Mouse (Mus musculus): Measurements from ENCODE around the gene Psmb5. TPM values are rescaled to one million over a fixed set of nuclear protein-coding genes. Genes with fewer than 3 reads are reported as not detected.
"Not testable (repeated sequence)": the region's sequence is repeated elsewhere in the genome, so short reads cannot be mapped to it uniquely, and the experiment has no call there.

Gene Psmb5
- polyA plus RNA-seq, 1 experiment from 2014 or later = 370 TPM

DNA sequence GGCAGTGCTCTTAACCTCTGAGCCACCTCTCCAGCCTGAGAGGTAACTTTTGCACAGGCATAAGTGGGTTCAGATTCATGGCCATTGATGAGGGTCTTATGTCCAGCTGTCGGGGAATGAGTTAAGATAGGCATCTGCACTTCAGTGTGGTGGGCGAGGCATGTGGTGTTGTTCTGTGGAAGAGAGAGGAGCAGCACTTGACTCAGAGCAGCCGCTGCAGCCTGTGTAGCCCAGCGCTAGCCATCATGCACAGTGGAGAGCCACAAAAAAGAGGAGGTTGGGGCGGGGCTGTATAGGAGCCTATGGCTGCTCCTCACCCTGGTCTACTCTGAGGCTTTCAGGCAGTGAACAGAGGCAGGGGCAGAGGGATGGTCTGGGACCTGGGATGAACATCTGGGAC, 10.3 kb upstream of the Psmb5 start:
- Histone ChIP-seq H3K9ac (no peak overlapping the region), H3K27me3 (replicated peaks) (no peaks in the 10 kb centered on the region), H3K36me3 (peaks cover 16% of the 10 kb centered on the region), H3K4me2 (no peak overlapping the region), H3K9me3 (no peaks in the 10 kb centered on the region), H3K4me3 (replicated peaks) (no peak overlapping the region), H3K27ac (no peak overlapping the region), H3K4me1 (no peaks in the 10 kb centered on the region)
- no peak for ATAC-seq (ENCODE audit: insufficient read depth, low FRiP score, low read depth)
- WGBS = 78% methylated on average over 5 of the region's 5 CpGs

DNA sequence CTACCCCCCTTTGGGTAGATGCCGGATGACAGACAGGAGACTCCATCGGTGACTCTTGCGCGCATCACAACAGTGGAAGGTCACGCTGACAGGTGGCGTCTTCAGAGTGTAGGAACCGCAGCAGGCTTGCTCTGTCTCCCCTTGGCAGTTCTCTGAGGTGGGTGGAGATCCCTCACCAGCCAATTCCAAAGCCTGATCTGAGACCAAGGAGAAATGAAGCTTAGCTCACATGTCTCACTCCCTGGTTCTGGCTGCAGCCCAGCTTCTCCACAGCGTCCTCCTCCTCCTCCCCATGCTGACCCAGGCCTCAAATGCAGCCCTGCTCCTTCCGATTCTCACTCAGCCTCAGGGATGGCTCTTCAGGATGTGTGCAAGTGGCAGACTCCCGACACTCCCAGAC, 7.2 kb upstream of the Psmb5 start:
- H3K4me1 ChIP-seq = no peaks in the 10 kb centered on the region
- no peaks in the 10 kb centered on the region for H3K27me3 ChIP-seq (replicated peaks)
- H3K4me2 ChIP-seq = no peak overlapping the region
- no peaks in the 10 kb centered on the region for H3K9me3 ChIP-seq
- H3K4me3 ChIP-seq (replicated peaks) = no peak overlapping the region
- ATAC-seq (ENCODE audit: insufficient read depth, low FRiP score, low read depth) = no peak
- H3K27ac ChIP-seq = no peak overlapping the region
- WGBS = 61% methylated on average over 10 of the region's 10 CpGs
- H3K9ac ChIP-seq = no peak overlapping the region
- H3K36me3 ChIP-seq = no peaks in the 10 kb centered on the region

DNA sequence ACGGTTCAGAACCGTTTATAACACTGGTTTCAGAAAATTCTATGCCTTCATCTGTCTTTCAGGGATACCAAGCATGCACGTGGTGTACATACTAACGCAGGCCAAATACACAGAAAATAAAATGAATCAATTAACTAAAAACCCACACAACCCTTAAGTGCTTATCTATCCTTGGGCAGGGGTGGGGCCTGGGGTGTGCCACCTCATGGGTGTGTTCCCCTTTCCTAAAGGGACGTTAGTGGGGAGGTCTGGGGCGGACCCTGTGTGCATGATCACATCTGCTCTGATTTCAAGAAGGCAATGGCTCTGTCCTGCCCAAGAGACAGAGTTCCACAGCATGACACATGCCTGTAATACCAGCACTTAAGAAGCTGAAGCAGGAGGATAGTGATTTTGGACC, 5.5 kb upstream of the Psmb5 start:
- Histone ChIP-seq H3K36me3 (no peaks in the 10 kb centered on the region), H3K27ac (no peak overlapping the region), H3K27me3 (replicated peaks) (no peaks in the 10 kb centered on the region), H3K9me3 (no peaks in the 10 kb centered on the region), H3K4me1 (no peaks in the 10 kb centered on the region), H3K9ac (no peak overlapping the region), H3K4me3 (replicated peaks) (no peak overlapping the region), H3K4me2 (no peak overlapping the region)
- no peak for ATAC-seq (ENCODE audit: insufficient read depth, low FRiP score, low read depth)
- WGBS = 82% methylated on average over 6 of the region's 6 CpGs

DNA sequence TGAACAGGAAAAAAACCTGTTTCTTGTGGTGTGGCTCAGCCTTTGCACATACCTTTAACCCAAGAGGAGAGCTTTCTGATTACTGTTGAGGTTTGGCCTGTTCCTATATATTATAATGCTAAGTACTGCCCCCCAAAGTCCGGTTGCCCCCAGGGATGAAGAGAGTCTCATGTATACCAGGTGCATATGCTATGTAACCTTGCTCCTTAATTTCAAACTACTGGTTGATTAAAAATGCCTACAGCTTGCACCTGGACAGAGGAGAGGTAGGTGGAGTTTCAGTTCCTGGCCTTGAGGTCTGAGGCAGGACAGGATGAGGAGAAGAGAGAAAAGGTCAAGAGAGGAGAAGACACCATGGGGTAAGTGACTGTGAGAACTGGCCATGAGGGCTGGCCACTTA, 3.3 kb upstream of the Psmb5 start, which contains the start of gene Psmb11:
TSS of gene Psmb11 (plus strand) at position 301 of the 400 bp plus-strand sequence.
- Histone ChIP-seq H3K4me3 (replicated peaks) (no peak within 1 kb of the TSS), H3K36me3 (no peaks in the 10 kb centered on the region), H3K4me2 (no peak within 1 kb of the TSS), H3K9me3 (no peaks in the 10 kb centered on the region), H3K27me3 (replicated peaks) (no peaks in the 10 kb centered on the region), H3K27ac (no peak within 1 kb of the TSS), H3K9ac (no peak within 1 kb of the TSS), H3K4me1 (no peaks in the 10 kb centered on the region; the same call in 1 of the 2 replicates)
- WGBS = 91% methylated on average over 1 of the region's 1 CpGs
- ATAC-seq (ENCODE audit: insufficient read depth, low FRiP score, low read depth) = no peak

DNA sequence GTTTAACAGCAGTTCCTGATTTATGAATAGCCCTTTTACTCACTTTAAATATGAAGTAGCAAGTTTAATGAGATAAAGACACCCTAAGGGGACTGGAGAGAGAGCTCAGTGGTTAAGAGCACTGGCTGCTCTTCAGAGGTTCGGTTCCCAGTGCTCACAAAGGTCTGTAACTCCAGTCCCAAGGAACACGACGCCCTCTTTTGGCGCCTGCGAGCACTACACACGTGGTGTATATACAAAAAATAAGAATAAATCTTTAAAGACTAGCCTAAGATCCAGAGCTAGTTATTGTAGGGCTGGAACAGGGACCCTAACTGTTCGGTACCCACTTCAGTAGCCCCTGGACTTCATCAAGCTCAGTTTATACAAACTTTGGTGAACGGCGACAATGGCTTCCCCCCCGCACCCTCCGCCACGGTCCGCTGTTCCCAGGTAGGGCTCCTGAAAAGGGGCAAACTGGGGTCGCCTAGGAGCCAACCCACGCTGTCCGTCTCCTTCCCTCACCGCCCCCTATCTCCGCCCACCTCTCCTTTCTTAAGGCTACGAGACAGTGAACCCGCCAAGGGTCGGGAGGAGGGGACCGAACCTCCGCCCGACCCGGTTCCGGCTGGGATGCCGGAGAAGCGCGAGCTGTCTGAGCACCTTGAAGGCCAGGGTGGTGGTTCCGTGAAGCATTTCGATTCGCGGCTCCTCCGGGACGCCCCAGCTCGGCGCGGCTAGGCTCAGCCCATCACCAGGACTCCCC, 498 bp downstream of the Psmb5 start:
- peak; percentile 28; the same call in 1 of the 2 replicates for ATAC-seq (ENCODE audit: insufficient read depth, low FRiP score, low read depth)
- Histone ChIP-seq H3K4me2 (peak overlapping the region; percentile 65), H3K9me3 (no peaks in the 10 kb centered on the region), H3K4me1 (no peaks in the 10 kb centered on the region; the same call in 1 of the 2 replicates), H3K9ac (peak overlapping the region; percentile 82), H3K36me3 (peaks cover 12% of the 10 kb centered on the region), H3K27ac (peak overlapping the region; percentile 53), H3K27me3 (replicated peaks) (no peaks in the 10 kb centered on the region), H3K4me3 (replicated peaks) (peak overlapping the region; percentile 90)
- WGBS = 1% methylated on average over 38 of the region's 38 CpGs

DNA sequence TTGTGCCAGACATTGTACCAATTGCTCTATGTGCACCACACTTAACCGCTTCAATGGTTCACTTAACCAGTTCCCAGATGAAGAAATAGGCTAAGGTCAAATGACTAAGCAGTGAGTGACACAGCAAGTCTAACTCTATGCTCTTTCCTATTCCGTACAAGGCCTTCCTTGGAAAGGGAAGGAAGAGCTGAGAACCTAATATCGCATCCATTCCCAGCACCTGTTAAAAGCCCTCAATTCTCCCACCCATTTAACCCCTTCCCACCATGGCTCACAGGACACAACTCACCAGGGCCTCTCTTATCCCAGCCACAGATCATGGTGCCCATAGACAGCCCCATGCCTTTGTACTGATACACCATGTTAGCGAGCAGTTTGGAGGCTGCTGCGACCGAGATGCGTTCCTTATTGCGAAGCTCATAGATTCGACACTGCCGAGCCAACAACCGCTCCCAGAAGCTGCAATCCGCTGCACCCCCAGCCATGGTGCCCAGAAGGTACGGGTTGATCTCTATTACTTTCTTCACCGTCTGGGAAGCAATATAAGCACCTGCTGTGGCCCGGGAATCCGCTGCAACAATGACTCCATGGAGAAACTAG, 1.5 kb downstream of the Psmb5 start:
- WGBS = 93% methylated on average over 16 of the region's 16 CpGs
- H3K36me3 ChIP-seq = peaks cover 16% of the 10 kb centered on the region
- no peak overlapping the region for H3K27ac ChIP-seq
- H3K27me3 ChIP-seq (replicated peaks) = no peaks in the 10 kb centered on the region
- H3K4me1 ChIP-seq = no peaks in the 10 kb centered on the region; the same call in 1 of the 2 replicates
- H3K4me3 ChIP-seq (replicated peaks) = no peak overlapping the region
- H3K9me3 ChIP-seq = no peaks in the 10 kb centered on the region
- no peak for ATAC-seq (ENCODE audit: insufficient read depth, low FRiP score, low read depth)
- no peak overlapping the region for H3K9ac ChIP-seq
- 0 out of 2 replicates have a peak overlapping the region, but pooled peaks have one; percentile 65 for H3K4me2 ChIP-seq

DNA sequence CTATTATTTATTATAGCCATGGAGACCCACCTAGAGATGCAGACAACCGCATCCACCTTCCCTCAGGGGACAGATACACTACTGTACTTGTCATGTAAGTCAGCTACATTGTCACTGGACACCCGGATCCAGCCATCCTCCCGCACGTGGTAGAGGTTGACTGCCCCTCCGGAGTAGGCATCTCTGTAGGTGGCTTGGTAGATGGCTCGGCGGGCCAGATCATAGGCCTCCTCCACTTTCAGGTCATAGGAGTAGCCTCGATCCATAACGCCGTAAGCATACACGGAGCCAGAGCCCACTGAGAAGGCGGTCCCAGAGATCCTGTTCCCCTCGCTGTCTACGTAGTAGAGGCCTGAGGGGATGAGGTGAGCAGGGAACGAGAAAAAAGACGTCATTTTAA, 3.7 kb downstream of the Psmb5 start:
- H3K9ac ChIP-seq; ATAC-seq (ENCODE audit: insufficient read depth, low FRiP score, low read depth); H3K9me3 ChIP-seq; H3K27ac ChIP-seq; H3K27me3 ChIP-seq (replicated peaks); H3K4me1 ChIP-seq; H3K4me2 ChIP-seq; H3K4me3 ChIP-seq (replicated peaks): not testable (repeated sequence)
- H3K36me3 ChIP-seq = peaks cover 16% of the 10 kb centered on the region
- 89% methylated on average over 16 of the region's 16 CpGs for WGBS

DNA sequence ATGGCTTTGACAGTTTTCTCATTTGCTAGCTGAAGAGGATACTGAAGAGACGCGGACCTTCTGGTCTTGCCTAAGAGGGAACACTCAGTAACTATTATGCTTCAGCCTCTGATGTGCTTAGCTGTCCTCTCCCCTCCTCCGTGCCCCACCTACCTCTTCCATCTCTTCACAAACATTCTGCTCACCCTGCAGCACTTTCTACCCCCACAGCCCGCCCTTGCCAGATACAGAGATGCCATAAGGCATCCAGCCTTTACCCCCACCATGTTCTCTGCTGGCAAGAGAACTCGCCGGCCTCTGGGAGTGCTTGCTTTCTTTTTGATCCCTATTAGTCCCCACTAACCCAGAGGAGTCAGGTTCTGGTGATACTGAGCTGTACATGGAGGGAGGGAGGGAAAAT, 7.2 kb downstream of the Psmb5 start:
- H3K9ac ChIP-seq = no peak overlapping the region
- WGBS = 79% methylated on average over 6 of the region's 6 CpGs
- ATAC-seq (ENCODE audit: insufficient read depth, low FRiP score, low read depth) = no peak

DNA sequence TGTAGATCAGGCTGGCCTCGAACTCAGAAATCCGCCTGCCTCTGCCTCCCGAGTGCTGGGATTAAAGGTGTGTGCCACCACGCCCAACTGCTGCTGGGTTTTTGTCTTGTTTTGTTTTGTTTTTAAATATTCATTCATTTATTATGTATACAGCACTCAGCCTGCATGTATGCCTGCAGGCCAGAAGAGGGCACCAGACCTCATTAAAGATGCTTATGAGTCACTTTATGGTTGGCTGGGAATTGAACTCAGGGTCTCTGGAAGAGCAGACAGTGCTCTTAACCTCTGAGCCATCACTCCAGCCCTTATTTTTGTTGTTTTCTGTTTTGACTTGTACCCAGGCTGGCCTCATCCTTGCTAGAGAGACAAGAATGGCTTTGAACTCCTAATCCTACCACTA, 7.9 kb downstream of the Psmb5 start:
- H3K9me3 ChIP-seq = no peaks in the 10 kb centered on the region
- no peak overlapping the region for H3K27ac ChIP-seq
- H3K9ac ChIP-seq = no peak overlapping the region
- peaks cover 16% of the 10 kb centered on the region for H3K36me3 ChIP-seq
- WGBS = 81% methylated on average over 4 of the region's 4 CpGs
- no peak for ATAC-seq (ENCODE audit: insufficient read depth, low FRiP score, low read depth)
- H3K27me3 ChIP-seq (replicated peaks) = no peaks in the 10 kb centered on the region
- H3K4me1 ChIP-seq = no peaks in the 10 kb centered on the region
- H3K4me3 ChIP-seq (replicated peaks) = no peak overlapping the region
- no peak overlapping the region for H3K4me2 ChIP-seq

More for the DNA sequence above, 7.2 kb downstream of the Psmb5 start:
- H3K27me3 ChIP-seq (replicated peaks) = no peaks in the 10 kb centered on the region
- H3K9me3 ChIP-seq = no peaks in the 10 kb centered on the region
- H3K4me3 ChIP-seq (replicated peaks) = no peak overlapping the region
- peaks cover 16% of the 10 kb centered on the region for H3K36me3 ChIP-seq
- no peak overlapping the region for H3K4me2 ChIP-seq
- H3K4me1 ChIP-seq = no peaks in the 10 kb centered on the region
- H3K27ac ChIP-seq = no peak overlapping the region

DNA sequence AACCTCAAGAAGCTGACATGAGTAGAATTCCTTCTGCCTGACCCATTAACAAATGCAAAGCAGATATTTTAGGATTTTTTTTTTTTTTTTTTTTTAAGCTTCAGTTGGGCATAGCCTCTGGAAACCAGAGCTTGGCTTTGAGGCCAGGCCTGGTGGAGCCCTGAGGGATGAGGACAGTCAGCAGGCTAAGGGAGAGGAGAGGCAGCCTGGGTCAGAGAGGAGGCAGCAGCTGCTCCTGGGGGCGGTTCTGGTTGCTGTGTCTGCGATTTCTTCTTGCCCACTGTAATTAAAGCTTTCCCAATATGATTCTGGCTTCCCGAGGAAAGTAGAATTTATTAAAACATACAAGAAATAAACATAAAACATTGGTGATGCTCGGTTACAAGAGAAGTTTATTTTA, 8.6 kb downstream of the Psmb5 start:
- H3K4me3 ChIP-seq (replicated peaks) = no peak overlapping the region
- peaks cover 4% of the 10 kb centered on the region; the same call in 1 of the 2 replicates for H3K4me1 ChIP-seq
- no peaks in the 10 kb centered on the region for H3K9me3 ChIP-seq
- H3K36me3 ChIP-seq = peaks cover 13% of the 10 kb centered on the region
- WGBS = 53% methylated on average over 4 of the region's 4 CpGs
- H3K27ac ChIP-seq = no peak overlapping the region; the same call in 1 of the 2 replicates
- H3K4me2 ChIP-seq = no peak overlapping the region
- H3K27me3 ChIP-seq (replicated peaks) = no peaks in the 10 kb centered on the region
- H3K9ac ChIP-seq = no peak overlapping the region
- no peak for ATAC-seq (ENCODE audit: insufficient read depth, low FRiP score, low read depth)

DNA sequence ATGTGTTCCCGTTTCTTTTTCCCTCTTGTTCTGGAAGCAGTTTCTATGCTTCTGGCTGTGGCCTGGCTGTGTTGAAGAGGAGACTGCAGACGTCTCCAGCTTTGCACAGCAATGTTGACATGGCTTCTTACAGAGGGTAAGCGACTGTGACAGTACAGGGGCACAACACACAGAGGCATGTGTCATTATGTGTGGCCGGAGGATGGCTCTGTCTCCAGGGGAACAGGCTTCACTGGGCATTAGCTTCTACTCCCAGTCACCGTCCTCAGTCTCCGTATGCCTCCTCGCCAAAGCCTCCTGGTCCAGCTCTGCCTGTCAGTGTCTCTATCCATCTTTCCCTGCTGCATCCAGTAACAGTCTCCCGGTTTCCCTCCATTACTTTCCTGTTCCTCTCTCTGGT, 10.6 kb downstream of the Psmb5 start:
- WGBS = 51% methylated on average over 8 of the region's 8 CpGs
- H3K9me3 ChIP-seq = no peaks in the 10 kb centered on the region
- 0 out of 2 replicates have a peak, but pooled peaks cover 4% of the 10 kb centered on the region for H3K36me3 ChIP-seq
- no peak overlapping the region for H3K4me2 ChIP-seq
- ATAC-seq (ENCODE audit: insufficient read depth, low FRiP score, low read depth) = no peak
- no peak overlapping the region for H3K4me3 ChIP-seq (replicated peaks)
- no peak overlapping the region for H3K27ac ChIP-seq
- no peaks in the 10 kb centered on the region for H3K27me3 ChIP-seq (replicated peaks)
- H3K9ac ChIP-seq = no peak overlapping the region
- peaks cover 4% of the 10 kb centered on the region; the same call in 1 of the 2 replicates for H3K4me1 ChIP-seq

DNA sequence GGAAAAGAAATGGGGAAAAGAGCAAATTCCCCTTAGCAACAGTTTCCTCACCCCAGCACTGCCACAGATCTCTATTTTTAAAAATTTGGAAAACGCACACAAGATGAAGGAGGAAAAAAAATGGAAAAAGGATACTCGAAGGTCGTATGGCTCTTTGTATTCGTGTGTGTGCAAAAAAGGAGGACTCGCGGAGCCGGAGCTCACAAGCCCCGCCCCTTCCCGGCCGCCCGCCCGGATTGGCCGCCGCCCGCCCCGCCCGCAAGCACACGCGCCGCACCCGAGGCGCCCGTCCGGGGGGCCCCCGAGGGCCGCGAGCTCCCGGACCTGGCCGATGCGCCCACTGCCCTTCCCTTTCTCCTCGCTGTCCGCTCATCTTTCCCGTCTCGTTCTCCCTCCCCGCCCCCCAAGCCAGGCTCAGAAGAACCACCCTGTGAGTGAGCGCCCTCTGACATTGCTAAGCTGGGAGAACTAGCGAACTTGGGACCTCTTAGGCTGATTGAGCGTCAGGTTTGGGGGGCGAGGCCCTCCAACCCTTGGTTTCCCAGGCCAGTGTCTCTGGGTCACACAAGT, 12.0 kb downstream of the Psmb5 start, which contains the start of gene 4931414P19Rik:
TSS of gene 4931414P19Rik (minus strand) at position 242 of the 570 bp plus-strand sequence.
- WGBS = under 1% methylated on average over 38 of the region's 39 CpGs
- H3K4me1 ChIP-seq = peaks cover 4% of the 10 kb centered on the region; the same call in 1 of the 2 replicates
- H3K9ac ChIP-seq = peak within 1 kb of the TSS; percentile 46; the same call in 1 of the 2 replicates
- H3K9me3 ChIP-seq = no peaks in the 10 kb centered on the region
- peak within 1 kb of the TSS; percentile 85 for H3K27ac ChIP-seq
- peak; percentile 59 for ATAC-seq (ENCODE audit: insufficient read depth, low FRiP score, low read depth)
- no peaks in the 10 kb centered on the region for H3K27me3 ChIP-seq (replicated peaks)
- peak within 1 kb of the TSS; percentile 53 for H3K4me3 ChIP-seq (replicated peaks)
- peak within 1 kb of the TSS; percentile 69 for H3K4me2 ChIP-seq
- H3K36me3 ChIP-seq = no peaks in the 10 kb centered on the region
